Mouse (Mus musculus) layer of hippocampus, postnatal 25 days (tissue): Measurements from ENCODE around the gene Gm27021. TPM values are rescaled to one million over a fixed set of nuclear protein-coding genes. Genes with fewer than 3 reads are reported as not detected.

Source experiments
- DNase-seq, 2 experiments: peaks; one replicate each; pipeline ENCODE4 v3.0.0; 2022; ENCODE audit warnings: mixed read lengths in 2 of 2, low spot score in 1 of 2; ENCODE audit errors: extremely low spot score in 1 of 2
- total RNA-seq, 2 experiments: library from RNA; stranded (reverse); gene quantifications; 2 replicates each; pipeline ENCODE4 v1.2.3; 2021

Gm27021 gene
- total RNA-seq, 2 experiments from 2014 or later = not detected

GRCm38 (mm10) chr8:120686576-120686975, 18.7 kb upstream of the Gm27021 start:
- no peak for DNase-seq

- no peak for DNase-seq
Observed at GRCm38 (mm10) chr8:120686051-120686450, 18.2 kb upstream of the Gm27021 start.

GRCm38 (mm10) chr8:120685591-120685990, 17.7 kb upstream of the Gm27021 start:
- DNase-seq = no peak

- DNase-seq = no peak
Observed at GRCm38 (mm10) chr8:120685097-120685496, 17.2 kb upstream of the Gm27021 start.

GRCm38 (mm10) chr8:120684082-120684481, 16.2 kb upstream of the Gm27021 start:
- DNase-seq = no peak

GRCm38 (mm10) chr8:120683602-120684001, 15.7 kb upstream of the Gm27021 start:
- peak in 1 of 2 experiments; percentile 71 for DNase-seq

- no peak for DNase-seq
Observed at GRCm38 (mm10) chr8:120681113-120681512, 13.2 kb upstream of the Gm27021 start.

GRCm38 (mm10) chr8:120680405-120680804, 12.5 kb upstream of the Gm27021 start:
- peak; percentile 36 to 64 for DNase-seq

- no peak for DNase-seq
Observed at GRCm38 (mm10) chr8:120679629-120680387, 11.9 kb upstream of the Gm27021 start.

GRCm38 (mm10) chr8:120678447-120678846, 10.6 kb upstream of the Gm27021 start:
- peak; percentile 83 to 98 for DNase-seq

GRCm38 (mm10) chr8:120675718-120676117, 7.8 kb upstream of the Gm27021 start:
- no peak for DNase-seq

- no peak for DNase-seq
Observed at GRCm38 (mm10) chr8:120673298-120673697, 5.4 kb upstream of the Gm27021 start.

GRCm38 (mm10) chr8:120672626-120673229, 4.8 kb upstream of the Gm27021 start:
- no peak for DNase-seq

- no peak for DNase-seq
Observed at GRCm38 (mm10) chr8:120671775-120672174, 3.9 kb upstream of the Gm27021 start.

GRCm38 (mm10) chr8:120668374-120668905, 561 bp upstream of the Gm27021 start, which contains the start of gene Emc8:
Gene Emc8, minus strand, starts transcription at chr8:120668573.
- DNase-seq = no peak

GRCm38 (mm10) chr8:120666807-120667470, 940 bp downstream of the Gm27021 start:
- DNase-seq = no peak

GRCm38 (mm10) chr8:120665726-120666455, 2.0 kb downstream of the Gm27021 start:
- no peak for DNase-seq

- DNase-seq = no peak
Observed at GRCm38 (mm10) chr8:120664566-120664965, 3.3 kb downstream of the Gm27021 start.

GRCm38 (mm10) chr8:120657415-120657814, 10.5 kb downstream of the Gm27021 start:
- no peak for DNase-seq

- DNase-seq = no peak
Observed at GRCm38 (mm10) chr8:120656322-120657052, 11.4 kb downstream of the Gm27021 start.
